Mouse (Mus musculus) heart, postnatal 0 days (tissue): ENCODE measurements around the gene Kif23. TPM values are rescaled to one million over a fixed set of nuclear protein-coding genes. Genes with fewer than 3 reads are reported as not detected.

Experiments used
- ATAC-seq: fragments of 200-750 bp; cut with Nextera tagmentation; 2 replicates; pipeline ENCODE4 v1.8.0; 2017; ENCODE audit warnings: low read depth, moderate number of reproducible peaks, moderate library complexity; ENCODE audit not compliant: insufficient read depth
- DNase-seq: peaks from one replicate; pipeline ENCODE4 v3.0.0-alpha.2; 2016; ENCODE audit warnings: low spot score
- H3K27ac ChIP-seq: fragments of 300-500 bp; sonication (generic); 2 replicates; pipeline ENCODE4 v1.5.1; 2014; ENCODE audit warnings: low read depth, mild to moderate bottlenecking
- H3K27me3 ChIP-seq: fragments of 300-500 bp; sonication (generic); 2 replicates; pipeline ENCODE4 v1.6.1; 2014; ENCODE audit warnings: low read length, mixed read lengths; ENCODE audit not compliant: control insufficient read depth, insufficient read depth
- H3K36me3 ChIP-seq: fragments of 300-500 bp; sonication (generic); replicated peaks from 2 replicates; pipeline ENCODE4 v1.6.1; 2014; ENCODE audit warnings: low read length, mixed read lengths; ENCODE audit not compliant: control insufficient read depth, insufficient read depth
- H3K4me1 ChIP-seq: fragments of 300-500 bp; sonication (generic); 2 replicates; pipeline ENCODE4 v1.6.1; 2014; ENCODE audit warnings: antibody characterized with exemption; ENCODE audit not compliant: control insufficient read depth, insufficient read depth
- H3K4me2 ChIP-seq: fragments of 300-500 bp; sonication (generic); 2 replicates; pipeline ENCODE4 v1.6.1; 2014; ENCODE audit warnings: low read depth, mild to moderate bottlenecking, low read length, moderate library complexity
- H3K4me3 ChIP-seq: fragments of 300-500 bp; sonication (generic); 2 replicates; pipeline ENCODE4 v1.5.1; 2014; ENCODE audit warnings: low read depth, low read length
- H3K9ac ChIP-seq: fragments of 300-500 bp; sonication (generic); replicated peaks from 2 replicates; pipeline ENCODE4 v1.6.1; 2014; ENCODE audit warnings: low read depth, low read length, mixed read lengths
- H3K9me3 ChIP-seq: fragments of 300-500 bp; sonication (generic); replicated peaks from 2 replicates; pipeline ENCODE4 v1.6.1; 2016; ENCODE audit warnings: low read length; ENCODE audit not compliant: control insufficient read depth
- CTCF ChIP-seq: IDR thresholded peaks from 2 replicates; pipeline ENCODE4 v1.5.1; 2016; ENCODE audit warnings: antibody characterized with exemption, control low read depth, low read depth
- EP300 ChIP-seq: IDR thresholded peaks from 2 replicates; pipeline ENCODE4 v1.6.1; 2016; ENCODE audit warnings: antibody characterized with exemption, low read depth
- WGBS: fragments of 180-500 bp; shearing (Covaris S2); extraction: QIAGEN DNeasy Blood & Tissue Kit; methylation state at CpG from one replicate; pipeline ENCODE4 v1.1.7; 2014; 5-methylcytosine and 5-hydroxymethylcytosine counted together
- polyA plus RNA-seq: library from polyadenylated mRNA; unstranded; fragments of >200 nt; fragmentation: Nextera tagmentation; extraction: Ambion mirVana; gene quantifications from 2 replicates; pipeline ENCODE4 v1.2.1, GENCODE M21; 2015
- total RNA-seq: library from RNA; depleted of rRNA; stranded (reverse); fragments of >200 nt; gene quantifications from 2 replicates; pipeline ENCODE4 v1.2.3, GENCODE M21; 2014; ENCODE audit warnings: low replicate concordance

Gene Kif23
- total and polyA plus RNA-seq, 2 experiments from 2014 or later, result 9.9 to 17.6 TPM

DNA sequence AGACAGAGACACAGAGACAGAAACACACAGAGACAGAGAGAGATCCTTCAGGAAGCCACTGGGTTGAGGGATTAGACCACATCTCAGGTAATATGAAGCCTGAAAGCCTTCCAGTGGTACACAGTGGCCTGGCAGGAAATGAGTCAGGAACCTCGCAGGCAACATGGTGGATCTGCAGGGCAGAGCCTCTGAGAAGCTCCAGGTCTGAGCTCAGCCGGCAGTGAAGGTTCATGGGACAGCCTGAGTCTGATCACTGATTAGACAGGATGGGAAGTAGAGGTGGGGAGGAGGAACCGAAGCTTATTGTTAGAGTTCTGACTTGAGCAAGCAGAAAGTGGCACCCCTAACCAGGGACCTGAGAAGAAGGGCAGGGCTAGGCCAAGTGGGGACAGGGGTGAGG lies 24.5 kb upstream of the Kif23 start:
- Histone ChIP-seq H3K36me3 (no peaks in the 10 kb centered on the region), H3K4me3 (no peak overlapping the region), H3K9ac (no peak overlapping the region), H3K27me3 (0 out of 2 replicates have a peak, but pooled peaks cover 4% of the 10 kb centered on the region), H3K4me1 (no peaks in the 10 kb centered on the region), H3K9me3 (no peaks in the 10 kb centered on the region), H3K4me2 (no peak overlapping the region), H3K27ac (no peak overlapping the region)
- ATAC-seq, result no peak
- no peak for DNase-seq
- TF ChIP-seq CTCF (no peak), EP300 (no peak)
- WGBS, result 47% methylated on average over 3 of the region's 3 CpGs

GRCm38 (mm10) chr9:61967357-61967756 lies 20.8 kb upstream of the Kif23 start:
- DNase-seq (no peak), ATAC-seq (no peak)
- Histone ChIP-seq H3K4me1 (no peaks in the 10 kb centered on the region), H3K27me3 (0 out of 2 replicates have a peak, but pooled peaks cover 4% of the 10 kb centered on the region), H3K27ac (no peak overlapping the region), H3K36me3 (no peaks in the 10 kb centered on the region), H3K9ac (no peak overlapping the region), H3K4me3 (no peak overlapping the region), H3K9me3 (no peaks in the 10 kb centered on the region), H3K4me2 (no peak overlapping the region)
- 66% methylated on average over 10 of the region's 10 CpGs for WGBS
- TF ChIP-seq CTCF, result no peak
- no peak for TF ChIP-seq EP300

DNA sequence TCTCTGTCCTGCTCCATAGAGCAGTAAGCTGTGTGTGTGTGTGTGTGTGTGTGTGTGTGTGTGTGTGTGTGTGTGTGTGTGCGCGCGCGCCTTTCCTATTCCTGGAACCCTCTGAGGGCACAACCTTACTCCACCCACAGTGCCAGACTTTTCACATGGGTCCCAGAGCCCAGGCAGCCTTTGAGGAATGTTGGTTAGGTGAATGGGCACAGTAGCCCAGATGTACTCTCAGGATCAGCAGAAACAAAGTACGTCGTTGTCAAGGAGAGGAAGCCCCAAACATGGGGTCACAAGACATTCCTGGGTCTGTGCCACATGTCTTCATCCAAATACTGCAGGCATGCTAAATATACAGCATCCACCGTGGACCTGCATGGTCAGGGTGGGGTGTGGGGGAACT lies 19.4 kb upstream of the Kif23 start:
- no peak for DNase-seq
- WGBS, result 71% methylated on average over 7 of the region's 7 CpGs
- Histone ChIP-seq H3K36me3 (no peaks in the 10 kb centered on the region), H3K27ac (no peak overlapping the region), H3K9me3 (no peaks in the 10 kb centered on the region), H3K4me3 (no peak overlapping the region), H3K4me2 (no peak overlapping the region), H3K27me3 (0 out of 2 replicates have a peak, but pooled peaks cover 4% of the 10 kb centered on the region), H3K4me1 (0 out of 2 replicates have a peak, but pooled peaks cover 4% of the 10 kb centered on the region), H3K9ac (no peak overlapping the region)
- TF ChIP-seq EP300 (no peak), CTCF (no peak)
- ATAC-seq, result peak; percentile 47

- Histone ChIP-seq H3K4me1 (0 out of 2 replicates have a peak, but pooled peaks cover 9% of the 10 kb centered on the region), H3K4me2 (no peak overlapping the region), H3K36me3 (no peaks in the 10 kb centered on the region), H3K9me3 (no peaks in the 10 kb centered on the region), H3K9ac (no peak overlapping the region), H3K27me3 (0 out of 2 replicates have a peak, but pooled peaks cover 1% of the 10 kb centered on the region), H3K27ac (no peak overlapping the region), H3K4me3 (no peak overlapping the region)
- peak; percentile 72 for DNase-seq
- WGBS, result 41% methylated on average over 4 of the region's 4 CpGs
- peak; percentile 63; the same call in 1 of the 2 replicates for ATAC-seq
- no peak for TF ChIP-seq EP300
- TF ChIP-seq CTCF, result peak; percentile 85
Measured at GRCm38 (mm10) chr9:61965411-61965930, 18.9 kb upstream of the Kif23 start.

DNA sequence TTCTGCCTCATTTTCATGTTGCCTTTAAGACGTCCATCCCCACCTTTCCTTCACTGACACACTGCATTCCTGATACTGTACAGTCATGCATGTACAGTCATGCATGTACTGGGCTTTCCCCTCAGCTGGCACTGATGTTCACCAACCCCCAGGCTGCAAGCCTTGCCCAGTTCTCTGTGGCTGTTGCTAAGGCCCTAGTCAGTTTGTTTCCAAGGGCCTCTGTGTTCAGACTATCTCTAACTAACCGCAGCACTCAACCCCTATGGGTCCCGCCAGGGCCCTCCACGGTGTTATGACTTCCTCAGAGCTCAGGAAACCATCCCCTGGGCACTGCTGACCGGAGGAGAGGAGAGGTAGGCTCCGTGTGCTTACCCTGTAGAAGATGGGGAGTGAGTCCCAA lies 16.8 kb upstream of the Kif23 start:
- no peak overlapping the region for H3K9ac ChIP-seq

GRCm38 (mm10) chr9:61961181-61961580 lies 14.6 kb upstream of the Kif23 start:
- ATAC-seq (no peak), DNase-seq (no peak)
- H3K9me3 ChIP-seq, result no peaks in the 10 kb centered on the region
- H3K9ac ChIP-seq, result no peak overlapping the region
- H3K4me3 ChIP-seq, result no peak overlapping the region
- H3K4me2 ChIP-seq, result no peak overlapping the region
- H3K4me1 ChIP-seq, result 0 out of 2 replicates have a peak, but pooled peaks cover 9% of the 10 kb centered on the region
- TF ChIP-seq EP300 (no peak), CTCF (no peak)
- H3K27ac ChIP-seq, result no peak overlapping the region
- 81% methylated on average over 4 of the region's 4 CpGs for WGBS
- H3K27me3 ChIP-seq, result no peaks in the 10 kb centered on the region
- no peaks in the 10 kb centered on the region for H3K36me3 ChIP-seq

More for the DNA sequence above, 16.8 kb upstream of the Kif23 start:
- no peaks in the 10 kb centered on the region for H3K27me3 ChIP-seq
- H3K9me3 ChIP-seq, result no peaks in the 10 kb centered on the region
- H3K36me3 ChIP-seq, result no peaks in the 10 kb centered on the region
- DNase-seq (no peak), ATAC-seq (no peak)
- TF ChIP-seq CTCF (no peak), EP300 (no peak)
- H3K4me2 ChIP-seq, result no peak overlapping the region
- no peak overlapping the region for H3K27ac ChIP-seq
- 47% methylated on average over 6 of the region's 6 CpGs for WGBS
- no peak overlapping the region for H3K4me3 ChIP-seq
- H3K4me1 ChIP-seq, result 0 out of 2 replicates have a peak, but pooled peaks cover 9% of the 10 kb centered on the region
